Mouse (Mus musculus): ENCODE results near the gene Taf7l.

Gene Taf7l

GRCm38 (mm10) chrX:134476290-134476689, at the start of gene Taf7l:
Gene Taf7l (minus strand): TSS chrX:134476490.
- no peak for DNase-seq

- no peak for DNase-seq
Observed at GRCm38 (mm10) chrX:134525260-134525659, 49.0 kb upstream of the Taf7l start.

- no peak for DNase-seq
Observed at GRCm38 (mm10) chrX:134523772-134524171, 47.5 kb upstream of the Taf7l start.

- peak; percentile 22 to 27 for DNase-seq
Observed at GRCm38 (mm10) chrX:134509473-134509872, 33.2 kb upstream of the Taf7l start.

- no peak for DNase-seq
Observed at GRCm38 (mm10) chrX:134507977-134508376, 31.7 kb upstream of the Taf7l start.

GRCm38 (mm10) chrX:134500651-134501050, 24.4 kb upstream of the Taf7l start:
- no peak for DNase-seq

- DNase-seq, result no peak
Observed at GRCm38 (mm10) chrX:134481720-134482119, 5.4 kb upstream of the Taf7l start.

- peak; percentile 1 to 4 for DNase-seq
Observed at GRCm38 (mm10) chrX:134474988-134475710, 1.1 kb downstream of the Taf7l start.

GRCm38 (mm10) chrX:134427307-134427706, 49.0 kb downstream of the Taf7l start:
- DNase-seq, result peak; percentile 12 to 34

GRCm38 (mm10) chrX:134426819-134427218, 49.5 kb downstream of the Taf7l start:
- peak in 1 of 2 experiments; percentile 32 for DNase-seq

GRCm38 (mm10) chrX:134425798-134426197, 50.5 kb downstream of the Taf7l start:
- DNase-seq, result peak; percentile 27 to 36

- DNase-seq, result no peak
Observed at GRCm38 (mm10) chrX:134424263-134424662, 52.0 kb downstream of the Taf7l start.

GRCm38 (mm10) chrX:134420097-134420496, 56.2 kb downstream of the Taf7l start:
- no peak for DNase-seq

GRCm38 (mm10) chrX:134412096-134412495, 64.2 kb downstream of the Taf7l start:
- DNase-seq, result no peak

Data from cerebellum, postnatal 10 days (tissue).